Mouse (Mus musculus): ENCODE data around the gene Isoc2a.

DNA sequence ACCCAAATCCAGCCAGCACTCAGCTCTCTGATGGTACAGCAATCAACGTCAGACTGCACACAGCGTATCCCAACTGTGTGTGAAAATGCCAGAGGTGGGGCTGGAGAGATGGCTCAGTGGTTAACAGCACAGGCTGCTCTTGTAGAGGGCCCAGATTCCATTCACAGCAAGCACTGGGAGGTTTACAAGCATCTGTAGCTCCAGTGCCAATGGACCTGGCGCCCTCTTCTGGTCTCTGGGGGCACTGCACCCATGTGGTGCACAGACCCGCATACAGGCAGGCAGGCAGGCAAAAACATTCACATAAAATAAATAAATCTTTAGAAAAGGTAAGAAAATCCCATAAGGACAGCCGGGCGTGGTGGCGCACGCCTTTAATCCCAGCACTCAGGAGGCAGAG, 24.2 kb downstream of the Isoc2a start:
- TF ChIP-seq CTCF (IDR thresholded peaks at IDR 0.05) (peak; percentile 71), EP300 (IDR thresholded peaks at IDR 0.05) (no peak)

Data from lung, postnatal 0 days (tissue).